Mouse (Mus musculus) midbrain, embryonic 14.5 days (tissue): ENCODE measurements around the gene Ranbp9. TPM values are rescaled to one million over a fixed set of nuclear protein-coding genes. Genes with fewer than 3 reads are reported as not detected.

ENCODE experiments used
- ATAC-seq: fragments of 200-750 bp; cut with Nextera tagmentation; 2 replicates; pipeline ENCODE4 v1.8.0; 2017; ENCODE audit warnings: moderate number of reproducible peaks, moderate library complexity; ENCODE audit not compliant: low FRiP score, low TSS enrichment
- DNase-seq: peaks from one replicate; pipeline ENCODE4 v3.0.0-alpha.2; 2015
- H3K27ac ChIP-seq: fragments of 300-500 bp; sonication (generic); replicated peaks from 2 replicates; pipeline ENCODE4 v1.5.1; 2014; ENCODE audit warnings: mild to moderate bottlenecking, low read depth, low read length, moderate library complexity
- H3K27me3 ChIP-seq: fragments of 300-500 bp; sonication (generic); 2 replicates; pipeline ENCODE4 v1.6.1; 2014; ENCODE audit warnings: low read length, control low read depth, mixed read lengths; ENCODE audit not compliant: control insufficient read depth, insufficient read depth
- H3K36me3 ChIP-seq: fragments of 300-500 bp; sonication (generic); 2 replicates; pipeline ENCODE4 v1.6.1; 2014; ENCODE audit warnings: low read length, control low read depth; ENCODE audit not compliant: control insufficient read depth, insufficient read depth
- H3K4me1 ChIP-seq: fragments of 300-500 bp; sonication (generic); 2 replicates; pipeline ENCODE4 v1.6.1; 2014; ENCODE audit warnings: mild to moderate bottlenecking, antibody characterized with exemption, low read length, control low read depth; ENCODE audit not compliant: control insufficient read depth, insufficient read depth
- H3K4me2 ChIP-seq: fragments of 300-500 bp; sonication (generic); 2 replicates; pipeline ENCODE4 v1.6.1; 2014; ENCODE audit warnings: mild to moderate bottlenecking, low read length, moderate library complexity
- H3K4me3 ChIP-seq: fragments of 300-500 bp; sonication (generic); replicated peaks from 2 replicates; pipeline ENCODE4 v1.5.1; 2014; ENCODE audit warnings: low read depth, low read length
- H3K9ac ChIP-seq: fragments of 300-500 bp; sonication (generic); replicated peaks from 2 replicates; pipeline ENCODE4 v1.6.1; 2014; ENCODE audit warnings: mild to moderate bottlenecking, low read length, moderate library complexity
- H3K9me3 ChIP-seq: fragments of 300-500 bp; sonication (generic); 2 replicates; pipeline ENCODE4 v1.6.1; 2016; ENCODE audit warnings: low read length, control low read depth, mixed read lengths; ENCODE audit not compliant: control insufficient read depth
- WGBS: fragments of 180-500 bp; shearing (Covaris S2); extraction: QIAGEN DNeasy Blood & Tissue Kit; methylation state at CpG from one replicate; pipeline ENCODE4 v1.1.7; 2014; 5-methylcytosine and 5-hydroxymethylcytosine counted together
- polyA plus RNA-seq: library from polyadenylated mRNA; unstranded; fragments of >200 nt; fragmentation: Nextera tagmentation; extraction: Ambion mirVana; gene quantifications from 2 replicates; pipeline ENCODE4 v1.2.1, GENCODE M21; 2014

The Ranbp9 gene
- polyA plus RNA-seq, result 19.6 and 22.7 TPM in 2 replicates

- no peaks in the 10 kb centered on the region for H3K27me3 ChIP-seq
- H3K4me3 ChIP-seq, result peak within 1 kb of the TSS; percentile 69
- peaks cover 19% of the 10 kb centered on the region; the same call in 1 of the 2 replicates for H3K4me1 ChIP-seq
- H3K9me3 ChIP-seq, result no peaks in the 10 kb centered on the region
- peak within 1 kb of the TSS; percentile 85 for H3K4me2 ChIP-seq
- H3K36me3 ChIP-seq, result no peaks in the 10 kb centered on the region
- under 1% methylated on average over 117 of the region's 132 CpGs for WGBS
- peak; percentile 89 for ATAC-seq
- peak; percentile 92 for DNase-seq
- peak within 1 kb of the TSS; percentile 98 for H3K9ac ChIP-seq
- peak within 1 kb of the TSS; percentile 99 for H3K27ac ChIP-seq
Observed at GRCm38 (mm10) chr13:43480957-43481858, at the start of gene Ranbp9. Ranbp9 (minus strand) TSS chr13:43481282.

DNA sequence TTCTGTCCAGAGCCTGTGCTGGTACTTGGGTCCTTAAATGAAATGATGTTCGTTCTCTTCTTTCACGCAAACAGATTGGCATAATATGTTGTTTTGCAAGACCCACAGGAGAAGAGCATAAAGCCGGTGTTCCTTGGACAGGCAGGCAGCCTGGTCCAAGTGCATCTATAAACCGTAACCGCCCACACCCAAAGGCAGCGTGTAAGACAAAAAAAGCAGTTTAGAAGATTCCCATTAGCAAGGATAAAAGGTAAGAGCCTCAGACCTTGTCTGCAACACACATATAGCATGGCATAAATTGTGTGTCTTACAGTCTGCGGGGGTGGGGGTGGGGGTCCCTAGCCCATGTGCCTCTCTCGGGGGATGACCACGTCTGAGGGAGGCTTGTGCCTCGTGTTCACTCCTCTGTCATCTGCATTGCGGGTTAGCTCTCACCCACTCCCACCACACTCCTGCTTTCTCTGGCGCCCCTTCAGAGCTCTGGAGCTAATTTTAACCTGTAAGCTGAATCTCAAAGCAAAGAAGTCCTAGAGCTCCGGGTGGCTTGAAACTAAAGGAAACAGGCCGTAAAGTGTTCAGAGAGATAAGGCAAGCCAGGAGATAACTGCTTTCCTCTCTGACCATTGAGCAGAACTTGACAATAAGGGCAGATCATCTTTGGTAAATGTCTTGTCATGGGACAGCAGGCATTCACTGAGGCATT is 49.2 kb upstream of the Ranbp9 start:
- H3K4me2 ChIP-seq, result peak overlapping the region; percentile 35
- peak; percentile 40 for DNase-seq
- H3K27me3 ChIP-seq, result no peaks in the 10 kb centered on the region
- H3K9me3 ChIP-seq, result no peaks in the 10 kb centered on the region
- no peak overlapping the region for H3K9ac ChIP-seq
- WGBS, result 47% methylated on average over 14 of the region's 14 CpGs
- no peaks in the 10 kb centered on the region for H3K36me3 ChIP-seq
- no peak overlapping the region for H3K4me3 ChIP-seq
- peaks cover 22% of the 10 kb centered on the region for H3K4me1 ChIP-seq
- peak overlapping the region; percentile 81 for H3K27ac ChIP-seq
- no peak for ATAC-seq

- Histone ChIP-seq H3K4me1 (peaks cover 17% of the 10 kb centered on the region), H3K4me2 (no peak overlapping the region), H3K9ac (no peak overlapping the region), H3K36me3 (no peaks in the 10 kb centered on the region), H3K27me3 (no peaks in the 10 kb centered on the region), H3K4me3 (no peak overlapping the region), H3K9me3 (no peaks in the 10 kb centered on the region), H3K27ac (no peak overlapping the region)
- DNase-seq (no peak), ATAC-seq (no peak)
- WGBS, result 81% methylated on average over 5 of the region's 5 CpGs
Observed at GRCm38 (mm10) chr13:43526289-43526688, 45.2 kb upstream of the Ranbp9 start.

GRCm38 (mm10) chr13:43525363-43526134 is 44.5 kb upstream of the Ranbp9 start:
- Histone ChIP-seq H3K27ac (peak overlapping the region; percentile 66), H3K9me3 (no peaks in the 10 kb centered on the region), H3K27me3 (no peaks in the 10 kb centered on the region), H3K9ac (no peak overlapping the region; the same call in 1 of the 2 replicates), H3K4me1 (peaks cover 11% of the 10 kb centered on the region), H3K36me3 (no peaks in the 10 kb centered on the region), H3K4me3 (no peak overlapping the region), H3K4me2 (no peak overlapping the region)
- WGBS, result 45% methylated on average over 16 of the region's 16 CpGs
- ATAC-seq (no peak), DNase-seq (peak; percentile 50)

GRCm38 (mm10) chr13:43524491-43525362 is 43.6 kb upstream of the Ranbp9 start:
- WGBS, result 57% methylated on average over 16 of the region's 16 CpGs
- H3K27me3 ChIP-seq, result no peaks in the 10 kb centered on the region
- H3K4me1 ChIP-seq, result peaks cover 5% of the 10 kb centered on the region; the same call in 1 of the 2 replicates
- H3K27ac ChIP-seq, result peak overlapping the region; percentile 66; the same call in 1 of the 2 replicates
- H3K4me2 ChIP-seq, result no peak overlapping the region
- no peak overlapping the region for H3K4me3 ChIP-seq
- no peaks in the 10 kb centered on the region for H3K9me3 ChIP-seq
- no peak overlapping the region for H3K9ac ChIP-seq
- H3K36me3 ChIP-seq, result no peaks in the 10 kb centered on the region
- no peak for ATAC-seq
- DNase-seq, result peak; percentile 60

DNA sequence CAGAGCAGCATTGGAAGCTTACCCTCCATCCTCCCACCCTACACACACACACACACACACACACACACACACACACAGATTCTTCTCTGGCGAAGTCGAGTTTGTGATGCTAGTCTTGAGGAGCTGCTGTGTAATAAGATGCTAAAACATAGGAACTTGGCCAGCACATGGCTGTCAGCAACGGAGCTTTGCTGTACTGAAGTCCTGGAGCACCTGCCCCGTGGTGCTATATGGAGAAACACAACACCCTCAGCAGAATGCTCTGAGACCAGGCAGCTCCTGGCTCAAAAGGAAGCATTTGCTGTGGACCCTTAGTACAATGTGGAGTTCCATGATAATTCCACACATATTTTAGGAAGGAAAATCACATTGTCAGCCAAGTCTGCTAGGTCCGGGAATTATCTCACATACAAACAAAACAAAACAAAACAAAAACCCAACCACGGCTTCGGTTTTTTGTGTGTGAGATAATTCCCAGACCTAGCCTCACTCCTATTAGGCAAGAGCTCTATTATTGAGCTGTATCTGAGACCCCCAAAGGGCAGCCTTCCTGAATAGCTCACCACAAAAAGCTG is 42.9 kb upstream of the Ranbp9 start:
- DNase-seq, result no peak
- Histone ChIP-seq H3K27me3 (no peaks in the 10 kb centered on the region), H3K4me2 (no peak overlapping the region), H3K9me3 (no peaks in the 10 kb centered on the region), H3K4me3 (no peak overlapping the region), H3K27ac (no peak overlapping the region), H3K4me1 (peaks cover 5% of the 10 kb centered on the region; the same call in 1 of the 2 replicates), H3K9ac (no peak overlapping the region), H3K36me3 (no peaks in the 10 kb centered on the region)
- 50% methylated on average over 7 of the region's 7 CpGs for WGBS
- no peak for ATAC-seq

DNA sequence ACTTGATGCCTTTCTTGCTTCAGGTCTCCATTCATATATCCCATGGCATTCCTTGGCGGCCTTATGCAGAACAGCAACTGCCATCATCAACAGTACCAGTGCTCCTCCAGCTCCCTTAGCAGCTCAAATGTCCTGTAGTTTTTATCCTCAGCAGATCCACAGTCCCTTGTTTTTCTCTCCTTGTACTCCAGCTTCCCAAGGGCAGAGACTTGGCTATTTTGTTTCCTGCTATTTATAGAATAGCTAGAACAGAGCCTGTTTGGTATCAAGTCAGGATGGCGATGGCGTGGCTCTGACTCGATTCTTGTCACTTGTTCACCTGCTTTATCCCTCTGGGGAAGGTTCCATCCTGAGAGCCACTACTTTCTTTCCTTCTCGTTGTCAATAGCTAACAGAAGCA is 40.9 kb upstream of the Ranbp9 start:
- WGBS, result 95% methylated on average over 5 of the region's 5 CpGs
- DNase-seq (no peak), ATAC-seq (no peak)
- Histone ChIP-seq H3K4me2 (no peak overlapping the region), H3K4me1 (peaks cover 5% of the 10 kb centered on the region; the same call in 1 of the 2 replicates), H3K36me3 (no peaks in the 10 kb centered on the region), H3K27me3 (no peaks in the 10 kb centered on the region), H3K9ac (no peak overlapping the region), H3K27ac (no peak overlapping the region), H3K4me3 (no peak overlapping the region), H3K9me3 (no peaks in the 10 kb centered on the region)
